Mouse (Mus musculus) liver, postnatal 0 days (tissue): ENCODE data around the gene Cnksr3. TPM values are rescaled to one million over a fixed set of nuclear protein-coding genes. Genes with fewer than 3 reads are reported as not detected.

Experiments
- ATAC-seq: fragments of 200-750 bp; cut with Nextera tagmentation; 2 replicates; pipeline ENCODE4 v1.8.0; 2017; ENCODE audit warnings: mild to moderate bottlenecking, moderate library complexity
- DNase-seq: peaks from one replicate; pipeline ENCODE4 v3.0.0-alpha.2; 2016
- H3K27ac ChIP-seq: fragments of 300-500 bp; sonication (generic); 2 replicates; pipeline ENCODE4 v1.5.1; 2014; ENCODE audit warnings: antibody characterized with exemption, moderate library complexity, mild to moderate bottlenecking, low read depth
- H3K27me3 ChIP-seq: fragments of 300-500 bp; sonication (generic); 2 replicates; pipeline ENCODE4 v1.6.1; 2014; ENCODE audit warnings: low read length, control low read depth, mixed read lengths; ENCODE audit not compliant: insufficient read depth
- H3K36me3 ChIP-seq: fragments of 300-500 bp; sonication (generic); replicated peaks from 2 replicates; pipeline ENCODE4 v1.6.1; 2014; ENCODE audit warnings: mild to moderate bottlenecking, control low read depth, low read length, moderate library complexity, mixed read lengths; ENCODE audit not compliant: insufficient read depth
- H3K4me1 ChIP-seq: fragments of 300-500 bp; sonication (generic); 2 replicates; pipeline ENCODE4 v1.6.1; 2014; ENCODE audit warnings: antibody characterized with exemption, mild to moderate bottlenecking, control low read depth; ENCODE audit not compliant: insufficient read depth
- H3K4me2 ChIP-seq: fragments of 300-500 bp; sonication (generic); 2 replicates; pipeline ENCODE4 v1.6.1; 2014; ENCODE audit warnings: low read depth, mild to moderate bottlenecking, low read length, moderate library complexity, mixed read lengths
- H3K4me3 ChIP-seq: fragments of 300-500 bp; sonication (generic); 2 replicates; pipeline ENCODE4 v1.5.1; 2014; ENCODE audit warnings: low read depth, low read length
- H3K9ac ChIP-seq: fragments of 300-500 bp; sonication (generic); replicated peaks from 2 replicates; pipeline ENCODE4 v1.6.1; 2014; ENCODE audit warnings: mild to moderate bottlenecking, moderate library complexity
- H3K9me3 ChIP-seq: fragments of 300-500 bp; sonication (generic); 2 replicates; pipeline ENCODE4 v1.6.1; 2016; ENCODE audit warnings: mild to moderate bottlenecking, control low read depth, low read length, mixed read lengths
- CTCF ChIP-seq: sonication (generic); IDR thresholded peaks from 2 replicates; pipeline ENCODE4 v1.5.1; 2016; ENCODE audit warnings: antibody characterized with exemption, low read depth
- EP300 ChIP-seq: IDR thresholded peaks from 2 replicates; pipeline ENCODE4 v1.6.1; 2016; ENCODE audit warnings: antibody characterized with exemption, low read depth, mild to moderate bottlenecking
- WGBS: fragments of 180-500 bp; shearing (Covaris S2); extraction: QIAGEN DNeasy Blood & Tissue Kit; methylation state at CpG from one replicate; pipeline ENCODE4 v1.1.7; 2014; ENCODE audit not compliant: insufficient replicate concordance; 5-methylcytosine and 5-hydroxymethylcytosine counted together
- polyA plus RNA-seq: library from polyadenylated mRNA; unstranded; fragments of >200 nt; fragmentation: Nextera tagmentation; extraction: Ambion mirVana; gene quantifications from 2 replicates; pipeline ENCODE4 v1.2.1, GENCODE M21; 2015

Gene Cnksr3
- polyA plus RNA-seq, 1 experiment from 2014 or later = 3.8 TPM

GRCm38 (mm10) chr10:7189194-7189593 lies 22.8 kb downstream of the Cnksr3 start:
- Histone ChIP-seq H3K9me3 (no peaks in the 10 kb centered on the region), H3K4me2 (no peak overlapping the region), H3K4me1 (peaks cover 18% of the 10 kb centered on the region; the same call in 1 of the 2 replicates), H3K27ac (no peak overlapping the region), H3K4me3 (no peak overlapping the region), H3K9ac (no peak overlapping the region), H3K36me3 (no peaks in the 10 kb centered on the region), H3K27me3 (no peaks in the 10 kb centered on the region)
- ATAC-seq = no peak
- no peak for DNase-seq
- 54% methylated on average over 6 of the region's 6 CpGs for WGBS
- TF ChIP-seq CTCF (no peak), EP300 (no peak)

- Histone ChIP-seq H3K4me3 (no peak overlapping the region), H3K36me3 (no peaks in the 10 kb centered on the region), H3K9ac (no peak overlapping the region), H3K4me2 (no peak overlapping the region), H3K9me3 (no peaks in the 10 kb centered on the region), H3K4me1 (peaks cover 23% of the 10 kb centered on the region), H3K27ac (no peak overlapping the region), H3K27me3 (no peaks in the 10 kb centered on the region)
- DNase-seq (no peak), ATAC-seq (no peak)
- TF ChIP-seq CTCF (no peak), EP300 (no peak)
- WGBS = 71% methylated on average over 7 of the region's 7 CpGs
Measured at GRCm38 (mm10) chr10:7187881-7188280, 24.2 kb downstream of the Cnksr3 start.

- H3K9me3 ChIP-seq = no peaks in the 10 kb centered on the region
- H3K27ac ChIP-seq = no peak overlapping the region
- 86% methylated on average over 5 of the region's 5 CpGs for WGBS
- H3K36me3 ChIP-seq = no peaks in the 10 kb centered on the region
- H3K4me2 ChIP-seq = no peak overlapping the region
- H3K4me1 ChIP-seq = peaks cover 29% of the 10 kb centered on the region
- DNase-seq (no peak), ATAC-seq (no peak)
- TF ChIP-seq EP300 = no peak
- TF ChIP-seq CTCF = no peak
- H3K4me3 ChIP-seq = no peak overlapping the region
- H3K27me3 ChIP-seq = no peaks in the 10 kb centered on the region
- H3K9ac ChIP-seq = no peak overlapping the region
Measured at GRCm38 (mm10) chr10:7186992-7187391, 25.0 kb downstream of the Cnksr3 start.

GRCm38 (mm10) chr10:7186018-7186417 lies 26.0 kb downstream of the Cnksr3 start:
- ATAC-seq = no peak

GRCm38 (mm10) chr10:7183171-7183631 lies 28.8 kb downstream of the Cnksr3 start:
- H3K27ac ChIP-seq = peak overlapping the region; percentile 39
- no peaks in the 10 kb centered on the region for H3K27me3 ChIP-seq
- peaks cover 44% of the 10 kb centered on the region for H3K4me1 ChIP-seq
- H3K4me2 ChIP-seq = peak overlapping the region; percentile 29
- TF ChIP-seq EP300 (no peak), CTCF (no peak)
- H3K9ac ChIP-seq = no peak overlapping the region
- H3K36me3 ChIP-seq = no peaks in the 10 kb centered on the region
- no peak overlapping the region for H3K4me3 ChIP-seq
- DNase-seq (no peak), ATAC-seq (no peak)
- no peaks in the 10 kb centered on the region for H3K9me3 ChIP-seq
- WGBS = 38% methylated on average over 6 of the region's 6 CpGs

More at GRCm38 (mm10) chr10:7186018-7186417, 26.0 kb downstream of the Cnksr3 start:
- Histone ChIP-seq H3K9me3 (no peaks in the 10 kb centered on the region), H3K27ac (no peak overlapping the region), H3K4me1 (peaks cover 31% of the 10 kb centered on the region), H3K36me3 (no peaks in the 10 kb centered on the region), H3K4me2 (no peak overlapping the region), H3K9ac (no peak overlapping the region), H3K27me3 (no peaks in the 10 kb centered on the region), H3K4me3 (no peak overlapping the region)
- no peak for DNase-seq
- no peak for TF ChIP-seq CTCF
- TF ChIP-seq EP300 = no peak
- 86% methylated on average over 5 of the region's 5 CpGs for whole genome bisulfite sequencing

- H3K9me3 ChIP-seq = no peaks in the 10 kb centered on the region
- H3K9ac ChIP-seq = no peak overlapping the region
- no peaks in the 10 kb centered on the region for H3K27me3 ChIP-seq
- TF ChIP-seq EP300 = no peak
- TF ChIP-seq CTCF = no peak
- no peaks in the 10 kb centered on the region for H3K36me3 ChIP-seq
- DNase-seq = no peak
- H3K4me2 ChIP-seq = peak overlapping the region; percentile 29
- peaks cover 47% of the 10 kb centered on the region for H3K4me1 ChIP-seq
- peak overlapping the region; percentile 39 for H3K27ac ChIP-seq
- no peak for ATAC-seq
- 54% methylated on average over 12 of the region's 12 CpGs for WGBS
- H3K4me3 ChIP-seq = no peak overlapping the region
Measured at GRCm38 (mm10) chr10:7182555-7183170, 29.4 kb downstream of the Cnksr3 start.

GRCm38 (mm10) chr10:7180296-7180695 lies 31.7 kb downstream of the Cnksr3 start:
- no peak overlapping the region for H3K4me3 ChIP-seq
- no peaks in the 10 kb centered on the region for H3K9me3 ChIP-seq
- no peaks in the 10 kb centered on the region for H3K27me3 ChIP-seq
- H3K9ac ChIP-seq = no peak overlapping the region
- no peaks in the 10 kb centered on the region for H3K36me3 ChIP-seq
- no peak overlapping the region for H3K27ac ChIP-seq
- no peak overlapping the region for H3K4me2 ChIP-seq
- TF ChIP-seq EP300 = no peak
- TF ChIP-seq CTCF = no peak
- DNase-seq = no peak
- H3K4me1 ChIP-seq = peaks cover 49% of the 10 kb centered on the region
- 72% methylated on average over 5 of the region's 5 CpGs for WGBS
- no peak for ATAC-seq
